Mouse (Mus musculus): ENCODE results near the gene Tmem39a.

The Tmem39a gene

DNA sequence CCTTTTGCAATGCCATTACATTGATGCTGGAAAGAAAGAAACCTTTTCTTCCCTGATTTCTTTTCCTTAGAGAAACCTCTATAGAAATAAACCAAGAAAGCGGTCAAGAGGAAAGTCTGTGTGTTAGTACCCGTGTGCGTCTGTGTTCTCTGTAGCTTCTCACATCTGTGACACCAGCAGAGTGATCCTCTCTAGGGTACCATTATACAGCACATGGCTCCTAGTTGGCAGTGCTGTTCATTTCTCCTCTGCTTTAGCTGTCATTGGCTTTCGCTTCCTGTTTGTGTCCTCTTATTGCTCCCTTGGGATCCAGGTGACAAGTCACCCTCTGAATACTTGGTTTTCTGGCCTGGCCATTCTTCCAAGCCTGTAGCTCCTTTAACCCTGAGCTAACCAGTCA is 29.1 kb downstream of the Tmem39a start:
- DNase-seq (ENCODE audit: low spot score): no peak

GRCm38 (mm10) chr16:38591506-38591905 is 33.0 kb downstream of the Tmem39a start:
- DNase-seq (ENCODE audit: low spot score): no peak

DNA sequence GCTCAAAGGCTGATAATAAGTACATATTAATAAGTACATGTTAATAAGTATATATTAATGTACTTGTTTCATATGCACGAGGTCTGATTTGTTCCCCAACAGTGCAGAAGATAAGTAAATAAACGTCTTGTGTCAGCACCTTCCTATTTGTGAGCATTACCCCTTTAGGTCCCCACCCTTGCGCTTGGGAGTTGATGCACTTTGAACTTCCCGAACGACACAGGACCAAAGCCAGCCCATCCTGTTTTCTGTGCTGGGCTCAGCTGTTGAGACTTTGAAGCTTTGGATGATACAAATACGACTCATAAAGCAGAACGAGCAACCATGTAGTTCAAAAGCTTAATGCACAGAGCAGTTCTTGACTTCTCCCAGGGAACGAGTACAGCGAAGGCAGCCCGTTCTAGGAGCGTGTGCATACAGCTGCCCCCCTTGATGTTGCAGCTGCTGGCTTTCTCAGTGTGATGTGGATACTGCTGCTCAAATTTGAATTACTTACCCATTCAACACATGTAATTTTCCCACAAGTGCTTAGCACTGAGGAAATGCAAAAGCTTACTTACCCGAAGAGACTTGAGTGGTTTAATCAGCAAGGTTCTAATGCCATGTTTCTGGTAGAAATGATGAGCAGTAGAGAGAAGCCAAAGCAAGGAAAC is 33.7 kb downstream of the Tmem39a start:
- DNase-seq (ENCODE audit: low spot score): no peak

GRCm38 (mm10) chr16:38592946-38593345 is 34.4 kb downstream of the Tmem39a start:
- DNase-seq (ENCODE audit: low spot score): no peak

GRCm38 (mm10) chr16:38594435-38594834 is 35.9 kb downstream of the Tmem39a start:
- DNase-seq (ENCODE audit: low spot score): no peak

GRCm38 (mm10) chr16:38596099-38596498 is 37.6 kb downstream of the Tmem39a start:
- no peak for DNase-seq (ENCODE audit: low spot score)

GRCm38 (mm10) chr16:38596651-38597050 is 38.2 kb downstream of the Tmem39a start:
- DNase-seq (ENCODE audit: low spot score): no peak

DNA sequence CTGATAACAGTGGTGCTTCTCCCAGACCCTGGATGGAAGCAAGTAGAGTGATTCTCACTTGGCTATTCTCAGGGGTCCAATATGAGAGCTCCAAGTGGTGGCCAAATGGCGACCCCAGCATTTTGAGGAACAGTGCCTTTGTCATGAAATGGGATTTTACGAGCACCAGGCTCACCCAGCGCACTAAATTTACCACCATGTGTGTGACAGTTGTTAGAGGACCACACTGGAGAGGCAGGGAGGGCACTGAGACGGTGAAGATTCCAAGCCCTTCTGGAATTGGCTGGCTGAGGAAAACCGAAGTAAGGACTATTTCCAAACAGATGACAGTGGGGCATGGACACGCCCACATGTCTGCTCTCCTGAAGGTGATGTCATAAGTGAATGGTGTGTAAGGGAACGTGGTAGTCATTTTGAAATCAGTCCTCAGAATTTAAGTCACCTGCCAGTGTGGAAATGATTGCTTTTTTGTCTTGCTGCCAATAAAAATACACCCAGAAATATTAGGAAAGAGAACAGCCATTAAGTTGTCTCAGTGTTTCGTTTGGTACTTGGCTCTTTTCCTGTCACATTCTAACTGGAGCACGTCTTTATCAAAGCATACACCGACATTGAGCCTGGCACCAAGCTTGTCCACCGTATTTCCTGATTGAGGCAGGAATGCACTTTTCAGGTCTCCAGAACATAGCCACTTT is 40.6 kb downstream of the Tmem39a start:
- no peak for DNase-seq (ENCODE audit: low spot score)

- DNase-seq (ENCODE audit: low spot score): no peak
Measured at GRCm38 (mm10) chr16:38602989-38603804, 44.7 kb downstream of the Tmem39a start.

DNA sequence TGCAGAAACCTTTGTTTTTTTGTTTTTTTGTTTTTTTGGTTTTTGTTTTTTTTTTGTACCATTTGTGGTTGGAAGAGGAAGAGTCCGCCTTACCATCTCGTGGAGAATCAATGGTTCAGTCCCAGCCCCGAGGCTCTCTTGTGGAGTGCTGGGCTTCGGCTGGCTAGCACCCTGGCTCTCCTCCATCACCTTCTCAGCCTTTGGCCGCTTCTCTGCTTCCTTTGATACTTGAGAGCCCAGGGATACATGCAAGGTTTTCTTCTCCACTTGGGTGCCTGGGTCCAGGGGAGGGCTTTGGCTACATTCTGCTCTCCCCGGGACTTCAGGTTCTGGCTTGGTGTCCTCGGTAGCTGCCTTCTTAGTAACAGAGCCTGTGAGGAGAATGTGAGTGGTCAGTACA is 48.0 kb downstream of the Tmem39a start:
- no peak for DNase-seq (ENCODE audit: low spot score)

DNA sequence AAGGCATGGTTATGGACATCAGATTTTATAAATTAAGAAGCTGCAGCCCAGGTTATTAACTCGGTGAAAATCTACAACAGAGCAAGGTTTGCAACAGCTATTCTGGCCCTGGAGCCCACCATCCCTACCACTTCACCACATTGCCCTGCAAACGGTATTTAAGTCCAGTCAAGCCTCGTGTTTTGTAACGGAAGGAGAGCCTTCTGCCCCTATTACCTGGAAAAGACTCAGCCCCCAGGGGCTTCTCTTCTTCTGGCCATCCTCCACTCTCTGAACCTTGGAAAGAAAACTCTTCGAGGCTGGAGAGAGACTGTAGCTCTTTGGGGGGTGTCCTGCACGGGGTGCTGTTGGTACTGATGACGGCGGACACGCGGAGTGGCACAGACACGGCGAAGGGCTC is 50.2 kb downstream of the Tmem39a start:
- no peak for DNase-seq (ENCODE audit: low spot score)

DNA sequence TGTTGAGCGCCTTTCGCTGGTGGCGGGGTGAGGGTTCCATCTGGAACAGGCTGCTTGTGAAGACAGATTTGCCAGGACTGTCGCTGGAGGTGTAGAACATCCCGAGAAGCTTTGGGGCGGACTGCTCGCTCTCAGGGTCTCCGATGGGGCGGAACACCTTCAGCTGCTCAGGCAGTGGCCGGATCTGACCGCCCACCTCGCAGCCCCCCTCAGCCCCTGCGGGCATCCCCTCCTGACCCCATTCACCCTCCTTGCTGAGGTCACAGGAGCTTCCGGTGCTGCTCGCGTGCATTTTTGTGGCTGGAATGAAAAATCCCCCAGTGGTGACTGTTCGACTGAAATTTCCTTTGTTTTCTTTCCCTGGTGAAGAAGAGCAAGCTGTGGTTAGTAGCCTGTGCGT is 50.6 kb downstream of the Tmem39a start:
- no peak for DNase-seq (ENCODE audit: low spot score)

DNA sequence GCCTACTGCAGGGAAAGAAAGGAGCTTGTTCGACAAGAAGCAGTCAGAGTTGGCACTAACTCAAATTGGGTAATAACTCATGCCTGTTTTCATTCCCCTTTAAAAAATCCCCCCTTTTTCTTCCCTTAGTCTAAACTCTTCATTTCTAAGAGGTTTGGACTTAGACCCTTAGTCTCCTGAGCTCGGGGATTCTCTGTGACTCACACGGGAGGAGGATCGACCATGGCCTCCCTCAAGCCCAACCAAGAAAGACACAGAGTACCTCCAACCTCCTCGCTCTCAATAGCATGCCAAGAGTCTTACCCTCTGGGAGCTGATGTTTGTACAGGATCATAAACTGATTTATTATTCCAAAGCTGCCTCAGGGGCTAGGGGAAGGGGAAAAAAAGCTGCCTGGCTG is 54.1 kb downstream of the Tmem39a start:
- no peak for DNase-seq (ENCODE audit: low spot score)

DNA sequence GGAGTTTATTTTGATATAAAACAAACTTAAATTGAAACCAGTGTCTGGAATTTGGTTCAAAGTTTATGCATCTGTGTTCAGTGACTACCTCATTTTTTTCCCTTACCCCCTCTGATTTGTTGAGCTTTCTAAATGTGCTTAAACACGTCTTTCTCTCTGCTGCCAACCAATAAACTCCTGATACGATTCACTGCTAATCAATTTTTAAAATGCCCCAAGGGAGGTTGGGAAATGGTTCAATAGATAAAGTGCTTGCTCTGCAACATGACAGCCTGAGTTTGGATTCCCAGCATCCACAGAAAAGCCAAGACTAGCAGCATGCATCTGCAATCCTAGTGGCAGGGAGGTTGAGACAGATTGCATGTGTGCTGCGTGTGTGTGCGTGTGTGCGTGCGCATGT is 55.1 kb downstream of the Tmem39a start:
- no peak for DNase-seq (ENCODE audit: low spot score)

DNA sequence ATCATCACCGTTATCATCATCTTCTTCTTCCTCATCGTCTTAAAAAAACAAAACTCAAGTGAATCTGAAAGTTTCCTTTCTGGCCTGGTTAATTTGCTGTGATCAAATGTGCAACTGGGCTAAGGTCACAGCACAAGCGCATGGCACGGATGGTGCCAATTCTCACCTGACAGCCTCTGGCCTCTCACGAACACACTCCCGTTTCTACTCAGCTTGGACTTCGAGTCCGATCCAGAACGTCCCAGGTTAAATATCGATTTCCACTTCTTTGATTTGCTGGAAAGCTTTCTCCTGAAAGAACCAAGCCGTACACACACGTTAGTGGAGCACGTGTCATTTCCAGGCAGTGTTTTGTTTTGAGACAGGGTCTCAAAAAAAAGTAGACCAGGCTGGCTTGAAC is 59.5 kb downstream of the Tmem39a start:
- DNase-seq (ENCODE audit: low spot score): no peak

- DNase-seq (ENCODE audit: low spot score): peak; percentile 36
Measured at GRCm38 (mm10) chr16:38619054-38619453, 60.6 kb downstream of the Tmem39a start.

DNA sequence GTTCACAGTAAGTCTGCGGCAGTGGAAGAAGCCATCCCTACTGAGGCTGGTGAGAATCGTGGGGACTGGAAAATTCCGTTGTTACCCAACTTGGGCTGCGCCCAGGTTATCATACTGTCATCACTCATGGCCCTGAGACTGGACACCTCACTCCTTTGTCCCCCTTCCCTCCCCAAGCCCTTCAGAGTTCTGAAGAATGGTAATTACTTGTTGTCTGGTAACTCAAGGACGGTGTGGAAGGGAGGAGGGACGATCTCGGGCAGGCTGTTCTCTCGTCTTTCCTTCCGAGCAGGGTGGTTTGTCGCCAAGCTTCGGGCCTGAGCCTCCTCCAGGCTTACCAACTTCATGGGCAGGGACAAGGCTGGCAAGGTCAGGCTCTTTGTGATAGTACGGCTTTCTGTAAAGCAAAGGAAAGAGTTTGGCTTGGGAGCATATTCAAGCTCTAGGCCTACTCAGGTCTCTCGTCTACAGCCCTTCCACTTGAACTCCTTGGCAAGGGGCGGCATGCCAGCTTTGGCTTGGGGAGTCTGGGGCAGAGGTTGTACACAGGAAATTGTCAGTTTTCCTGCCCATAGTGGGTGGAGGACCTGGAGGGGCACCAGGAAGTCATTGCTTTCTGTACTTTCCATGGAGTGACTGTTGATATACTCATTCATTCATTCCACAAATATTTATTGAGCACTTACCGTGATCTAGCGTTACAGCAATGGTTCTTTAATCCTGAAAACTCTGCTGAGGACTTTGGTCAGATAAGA is 62.4 kb downstream of the Tmem39a start:
- DNase-seq (ENCODE audit: low spot score): no peak

DNA sequence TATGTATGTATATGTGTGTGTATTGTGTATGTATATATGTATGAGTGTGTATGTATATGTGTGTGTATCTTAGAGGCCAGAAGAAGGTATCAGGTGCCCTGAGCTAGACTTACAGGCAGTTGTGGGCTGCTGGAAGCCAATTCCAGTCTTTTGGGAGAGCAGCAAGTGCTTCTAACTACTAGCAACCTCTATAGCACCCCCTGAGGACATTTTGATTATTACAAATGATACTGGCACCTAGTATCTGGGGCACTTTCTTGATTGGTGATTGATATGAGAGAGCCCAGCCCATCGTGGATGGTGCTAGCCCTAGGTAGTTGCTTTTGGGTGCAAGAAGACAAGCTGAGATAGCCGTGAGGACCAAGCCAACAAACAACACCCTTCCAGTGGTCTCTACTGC is 63.8 kb downstream of the Tmem39a start:
- DNase-seq (ENCODE audit: low spot score): no peak

DNA sequence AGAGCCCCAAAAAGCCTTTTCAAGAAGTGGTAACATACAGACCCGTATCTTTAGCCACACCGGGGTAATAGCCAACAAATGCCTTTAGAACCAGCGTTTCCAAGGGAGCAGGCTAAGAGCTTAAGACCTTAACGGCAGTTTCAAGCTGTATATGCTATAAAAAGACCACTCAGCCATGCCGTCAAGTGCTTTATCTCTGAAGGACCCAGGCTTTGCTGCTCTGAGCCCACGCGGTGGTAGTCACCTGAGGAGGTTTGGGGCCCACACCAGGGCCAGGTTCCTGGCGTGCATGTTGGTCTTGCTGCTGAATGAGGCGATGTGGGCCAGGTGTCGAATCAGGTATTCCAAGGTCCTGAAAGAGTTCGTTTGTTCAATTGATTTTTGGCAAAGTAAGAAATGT is 65.8 kb downstream of the Tmem39a start:
- no peak for DNase-seq (ENCODE audit: low spot score)

DNA sequence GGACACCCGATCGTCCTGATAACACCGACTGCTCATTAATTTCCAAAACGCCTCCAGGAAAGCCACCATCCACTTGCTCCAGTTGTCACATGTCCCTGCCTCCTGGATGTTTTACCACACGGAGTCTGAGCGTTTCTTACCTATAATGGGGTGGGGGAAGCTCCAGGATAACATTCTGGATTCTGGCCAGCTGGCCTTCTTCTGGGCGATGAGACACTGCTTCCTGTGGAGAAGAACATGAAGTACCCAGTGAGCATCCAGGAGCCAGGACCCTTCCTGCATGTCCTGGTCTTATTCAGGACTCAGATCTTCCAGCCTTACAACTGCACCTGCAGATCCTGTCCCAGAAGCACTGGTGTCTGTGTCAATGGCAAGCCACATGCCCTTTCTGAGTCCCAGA is 66.9 kb downstream of the Tmem39a start:
- DNase-seq (ENCODE audit: low spot score): no peak

DNA sequence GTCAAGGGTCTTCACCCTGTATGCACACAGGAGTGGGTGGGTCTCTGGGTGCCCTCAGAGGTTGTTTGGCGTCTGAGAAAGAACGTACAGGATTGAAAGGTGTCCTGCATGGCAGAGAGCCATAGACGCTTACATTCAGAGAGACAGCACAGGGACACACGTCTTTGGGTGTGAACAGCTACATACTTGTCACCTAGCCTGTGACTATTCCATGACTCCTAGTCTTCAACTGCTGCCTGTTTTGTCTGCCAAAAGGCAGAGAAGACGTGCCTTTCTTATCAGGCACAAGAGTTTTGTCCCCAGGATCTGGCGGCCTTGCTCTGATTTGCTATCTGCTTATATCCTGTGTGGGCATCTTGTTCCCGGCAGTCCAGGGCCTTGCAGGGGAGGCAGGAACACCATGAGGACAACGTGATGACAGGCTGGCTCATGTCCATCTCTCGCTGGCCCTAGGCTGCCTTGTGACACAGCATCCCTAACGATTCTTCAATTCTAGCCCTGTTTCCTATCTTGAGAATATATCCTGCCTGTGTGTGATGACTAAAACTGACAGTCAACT is 67.4 kb downstream of the Tmem39a start:
- DNase-seq (ENCODE audit: low spot score): no peak

DNA sequence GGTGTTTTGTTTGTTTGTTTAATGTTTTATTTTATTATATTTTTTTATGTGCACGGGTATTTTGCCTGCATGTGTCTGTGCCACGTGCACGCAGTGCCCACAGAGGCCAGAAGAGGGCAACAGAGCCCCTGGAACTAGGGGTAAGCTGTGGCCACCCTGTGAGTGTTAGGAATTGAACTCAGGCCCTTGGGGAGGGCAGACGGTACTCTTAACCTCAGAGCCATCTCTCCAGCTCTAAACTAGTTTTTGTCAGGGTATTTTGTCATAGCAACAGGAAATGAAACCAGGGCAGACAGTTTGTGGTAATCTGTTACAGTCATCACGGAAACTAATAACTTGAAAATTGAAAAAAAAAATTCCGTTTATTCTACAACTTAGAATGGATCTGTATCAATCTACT is 73.6 kb downstream of the Tmem39a start:
- DNase-seq (ENCODE audit: low spot score): no peak

All from ovary, postnatal 10 days (tissue).